Mouse (Mus musculus) E14TG2a.4 (cell line): ENCODE results near the gene Tbx21.

Source experiments
- H3K27me3 ChIP-seq: 2 replicates; pipeline ENCODE4 v1.6.1; 2014; ENCODE audit warnings: low read length, control low read depth; ENCODE audit not compliant: insufficient read depth
- H3K36me3 ChIP-seq: 2 replicates; pipeline ENCODE4 v1.6.1; 2014; ENCODE audit warnings: low read length, control low read depth; ENCODE audit not compliant: insufficient read depth
- H3K4me1 ChIP-seq: replicated peaks from 2 replicates; pipeline ENCODE4 v1.6.1; 2014; ENCODE audit warnings: low read depth, low read length, control low read depth
- H3K4me3 ChIP-seq: replicated peaks from 2 replicates; pipeline ENCODE4 v1.5.1; 2014; ENCODE audit warnings: mild to moderate bottlenecking, low read length
- H3K9me3 ChIP-seq: 2 replicates; pipeline ENCODE4 v1.6.1; 2014; ENCODE audit warnings: low read length, control low read depth
- CTCF ChIP-seq: conservative IDR thresholded peaks from 2 replicates; pipeline ENCODE4 v1.5.1; 2014; ENCODE audit warnings: low read length
- NANOG ChIP-seq: IDR thresholded peaks from 2 replicates; pipeline ENCODE4 v1.6.1; 2014; ENCODE audit warnings: borderline replicate concordance, low read length, mixed read lengths
- POU5F1 ChIP-seq: IDR thresholded peaks from 2 replicates; pipeline ENCODE4 v1.6.1; 2014; ENCODE audit warnings: low read length, borderline replicate concordance

The Tbx21 gene

DNA sequence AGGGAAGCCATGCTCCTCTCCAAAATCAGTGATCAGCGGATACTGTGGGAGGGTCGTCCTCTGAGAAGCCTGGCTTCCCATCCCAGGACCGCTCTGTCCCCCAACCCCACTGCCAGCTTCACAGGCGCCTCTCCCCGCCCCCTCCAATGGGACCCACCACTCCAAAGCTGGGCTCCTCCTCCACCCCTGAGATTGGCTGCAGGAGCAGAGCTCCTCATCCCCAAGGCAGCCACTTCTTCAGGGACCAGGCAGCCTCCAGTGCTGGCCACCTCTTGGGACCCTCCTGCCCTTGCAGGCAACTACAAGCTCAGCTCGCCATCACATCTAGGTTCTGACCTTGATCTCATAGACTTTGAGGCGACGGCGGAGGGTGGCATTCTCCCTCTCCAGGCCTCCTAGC, 33.9 kb upstream of the Tbx21 start:
- Histone ChIP-seq H3K36me3 (peaks cover 14% of the 10 kb centered on the region), H3K9me3 (no peaks in the 10 kb centered on the region), H3K4me3 (peak overlapping the region; percentile 89), H3K27me3 (peaks cover 56% of the 10 kb centered on the region), H3K4me1 (peaks cover 63% of the 10 kb centered on the region)
- TF ChIP-seq NANOG (no peak), CTCF (no peak), POU5F1 (no peak)

DNA sequence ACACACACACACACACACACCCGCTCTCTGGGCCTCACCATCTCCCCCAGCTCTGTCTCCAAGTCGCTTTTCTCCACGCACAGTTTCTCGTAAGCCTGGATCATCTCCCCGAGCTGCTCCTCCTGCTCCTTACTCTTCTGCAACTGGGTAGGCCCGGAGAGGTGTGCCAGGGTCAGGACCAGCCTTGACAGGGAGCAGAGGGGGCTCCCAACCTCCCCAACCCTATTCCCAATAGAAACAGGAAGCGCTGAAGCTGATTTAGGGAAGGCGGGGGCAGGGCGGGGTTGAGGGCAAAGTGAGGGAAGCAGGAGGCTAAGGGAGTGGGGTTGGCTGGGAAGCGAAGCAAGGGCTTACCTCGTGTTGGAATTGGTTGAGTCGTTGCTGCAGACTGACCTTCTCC, 33.5 kb upstream of the Tbx21 start:
- H3K4me1 ChIP-seq: peaks cover 67% of the 10 kb centered on the region
- H3K9me3 ChIP-seq: no peaks in the 10 kb centered on the region
- H3K36me3 ChIP-seq: peaks cover 10% of the 10 kb centered on the region
- H3K4me3 ChIP-seq: peak overlapping the region; percentile 89
- TF ChIP-seq CTCF: no peak
- TF ChIP-seq POU5F1: no peak
- no peak for TF ChIP-seq NANOG
- peaks cover 58% of the 10 kb centered on the region for H3K27me3 ChIP-seq

DNA sequence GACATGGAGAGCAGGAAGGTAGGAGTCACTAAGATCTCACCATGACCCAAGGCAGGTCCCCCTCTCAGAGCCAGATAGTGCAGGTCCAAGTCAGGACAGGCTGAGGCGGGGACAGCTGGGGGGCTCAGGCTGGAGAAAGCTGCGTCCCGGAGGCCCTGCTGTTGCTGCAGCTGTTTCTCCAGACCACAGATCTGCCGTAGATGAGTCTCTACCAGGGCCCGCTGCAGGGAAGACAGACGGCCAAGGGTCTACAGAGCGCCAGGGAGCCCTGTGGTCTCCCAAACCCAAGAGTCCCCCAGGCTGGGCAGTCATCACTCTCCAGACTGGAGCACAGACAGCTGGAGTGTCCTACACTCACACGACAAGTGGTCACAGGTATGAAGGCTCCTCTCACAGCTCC, 32.2 kb upstream of the Tbx21 start:
- TF ChIP-seq CTCF: no peak
- TF ChIP-seq POU5F1: no peak
- no peak for TF ChIP-seq NANOG
- H3K36me3 ChIP-seq: peaks cover 10% of the 10 kb centered on the region
- no peak overlapping the region for H3K4me3 ChIP-seq
- no peaks in the 10 kb centered on the region for H3K9me3 ChIP-seq
- peaks cover 53% of the 10 kb centered on the region for H3K27me3 ChIP-seq
- H3K4me1 ChIP-seq: peaks cover 73% of the 10 kb centered on the region

DNA sequence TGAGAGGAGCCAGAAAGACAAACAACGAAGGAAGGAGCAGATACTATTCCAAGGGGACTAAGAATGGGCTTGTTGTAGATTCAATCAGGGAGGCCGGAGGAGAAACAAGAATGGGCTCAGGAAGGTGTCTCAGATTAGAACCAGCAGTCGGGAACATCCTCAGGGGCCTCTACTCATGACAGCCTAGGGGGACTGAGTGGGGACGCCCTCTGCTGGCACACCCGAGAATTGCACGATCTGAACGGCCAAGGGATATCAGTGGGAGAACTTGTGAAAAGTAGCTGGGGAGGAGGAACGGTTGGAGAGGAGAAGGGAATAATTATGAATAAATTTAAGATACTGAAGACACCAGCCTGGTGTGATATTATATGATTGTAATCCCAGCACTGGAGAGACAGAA, 31.6 kb upstream of the Tbx21 start:
- H3K4me1 ChIP-seq: peaks cover 73% of the 10 kb centered on the region
- H3K27me3 ChIP-seq: peaks cover 51% of the 10 kb centered on the region
- H3K36me3 ChIP-seq: peaks cover 10% of the 10 kb centered on the region
- H3K4me3 ChIP-seq: peak overlapping the region; percentile 57; the same call in 1 of the 2 replicates
- no peak for TF ChIP-seq POU5F1
- TF ChIP-seq CTCF: peak; percentile 93
- TF ChIP-seq NANOG: no peak
- no peaks in the 10 kb centered on the region for H3K9me3 ChIP-seq

DNA sequence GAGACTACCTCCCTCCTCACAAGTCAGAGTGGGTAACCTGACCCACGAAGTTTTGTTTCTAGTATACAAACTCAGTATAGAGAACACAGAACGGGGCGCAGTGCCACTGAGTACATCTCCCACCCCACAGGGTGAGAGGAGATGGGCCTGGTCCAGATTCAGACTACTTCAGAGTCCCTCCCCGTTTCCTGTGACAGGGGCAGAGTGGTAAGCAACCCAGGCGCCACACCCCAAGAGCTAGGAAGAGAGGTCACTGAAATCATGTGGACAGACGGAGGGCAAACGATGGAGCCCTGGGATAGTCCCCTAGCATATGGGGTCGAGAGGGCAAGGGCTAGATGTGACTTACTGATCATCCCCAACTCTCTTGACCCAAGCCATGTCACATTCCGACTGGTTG, 30.8 kb upstream of the Tbx21 start:
- H3K9me3 ChIP-seq: no peaks in the 10 kb centered on the region
- H3K36me3 ChIP-seq: peaks cover 10% of the 10 kb centered on the region
- H3K27me3 ChIP-seq: peaks cover 59% of the 10 kb centered on the region
- H3K4me3 ChIP-seq: peak overlapping the region; percentile 57; the same call in 1 of the 2 replicates
- H3K4me1 ChIP-seq: peaks cover 79% of the 10 kb centered on the region
- TF ChIP-seq POU5F1 (no peak), CTCF (no peak), NANOG (no peak)

DNA sequence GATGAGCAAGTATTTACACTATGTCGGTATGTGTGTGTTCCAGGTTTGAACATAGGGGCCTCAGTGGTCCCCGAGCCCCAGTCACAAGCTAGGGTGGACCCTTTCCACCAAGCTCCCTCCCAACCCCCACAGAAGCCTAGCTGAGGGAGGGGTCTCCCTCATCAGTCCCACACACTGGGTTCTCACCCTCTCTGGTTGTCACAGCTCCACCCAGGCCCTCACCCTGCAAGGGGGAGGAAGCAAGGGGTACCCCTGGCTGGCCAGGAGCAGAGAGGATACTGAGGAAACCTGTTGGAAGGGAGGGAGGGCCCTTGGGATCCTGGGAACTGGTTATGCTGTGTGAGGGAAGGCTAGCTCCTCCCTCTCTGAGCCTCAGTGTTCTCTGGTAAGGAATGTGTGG, 30.2 kb upstream of the Tbx21 start:
- Histone ChIP-seq H3K4me3 (no peak overlapping the region), H3K9me3 (no peaks in the 10 kb centered on the region), H3K36me3 (peaks cover 10% of the 10 kb centered on the region), H3K4me1 (peaks cover 86% of the 10 kb centered on the region), H3K27me3 (peaks cover 64% of the 10 kb centered on the region)
- TF ChIP-seq CTCF (no peak), POU5F1 (no peak), NANOG (no peak)

DNA sequence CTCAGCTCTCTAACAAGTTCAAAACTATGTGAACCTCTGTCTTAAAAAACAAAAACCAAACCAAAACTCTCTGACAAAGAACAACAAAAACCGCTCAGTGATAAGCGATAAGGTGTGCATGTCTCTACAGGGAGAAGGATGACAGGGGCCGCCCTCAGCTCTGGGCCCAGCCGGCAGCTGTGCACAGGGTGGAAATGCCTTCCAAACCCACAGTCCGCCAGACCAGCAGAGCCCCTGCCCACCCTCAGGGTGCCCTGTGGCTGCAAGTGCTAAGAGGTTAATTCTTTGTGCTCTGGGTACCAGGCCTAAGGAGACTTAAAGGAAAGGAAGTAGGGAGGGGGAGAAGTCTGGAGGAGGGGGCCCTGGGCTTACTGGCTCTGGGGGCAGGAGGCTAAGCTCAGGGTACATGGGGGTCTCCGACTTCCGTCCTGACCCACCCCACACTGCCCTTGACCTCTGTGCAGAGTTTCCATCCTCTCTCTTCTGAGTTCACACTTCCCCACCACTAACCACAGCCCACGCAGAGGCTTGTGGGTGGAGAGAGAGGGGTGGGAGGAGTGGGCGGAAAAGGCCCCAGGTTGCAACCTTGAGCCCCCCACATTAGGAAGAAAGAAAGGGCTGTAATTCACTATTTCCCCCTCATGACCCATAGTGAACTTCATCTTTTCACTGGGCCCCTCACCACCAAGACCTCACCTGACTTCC, 28.2 kb upstream of the Tbx21 start:
- no peak for TF ChIP-seq POU5F1
- TF ChIP-seq CTCF: no peak
- TF ChIP-seq NANOG: no peak
- H3K4me1 ChIP-seq: peaks cover 77% of the 10 kb centered on the region
- peaks cover 10% of the 10 kb centered on the region for H3K36me3 ChIP-seq
- peaks cover 64% of the 10 kb centered on the region for H3K27me3 ChIP-seq
- no peaks in the 10 kb centered on the region for H3K9me3 ChIP-seq
- peak overlapping the region; percentile 32 for H3K4me3 ChIP-seq

DNA sequence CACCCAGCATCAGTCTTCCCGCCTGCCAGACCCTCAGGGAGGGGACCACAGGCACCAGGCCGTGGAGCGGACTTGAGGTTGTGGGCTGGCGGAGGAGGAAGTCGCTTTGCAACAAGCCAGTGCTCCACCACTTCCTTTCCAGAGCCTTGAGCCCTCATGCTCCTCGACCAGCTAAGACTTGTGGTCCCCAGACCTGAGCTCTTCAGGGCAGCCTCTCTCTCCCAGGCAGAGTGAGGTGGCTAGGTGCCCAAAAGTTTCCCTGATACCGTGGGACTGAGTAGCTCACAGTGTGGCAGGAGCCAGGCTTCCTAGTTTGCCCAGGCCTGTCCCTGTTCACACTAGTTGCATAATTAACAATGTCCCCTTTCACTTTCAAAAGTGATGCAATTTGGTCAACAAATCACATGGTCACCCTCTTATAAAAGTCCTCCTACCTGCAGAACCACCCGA, 27.1 kb upstream of the Tbx21 start:
- Histone ChIP-seq H3K9me3 (no peaks in the 10 kb centered on the region), H3K4me1 (peaks cover 77% of the 10 kb centered on the region), H3K27me3 (peaks cover 66% of the 10 kb centered on the region), H3K4me3 (peak overlapping the region; percentile 51), H3K36me3 (peaks cover 18% of the 10 kb centered on the region)
- TF ChIP-seq CTCF (no peak), NANOG (no peak), POU5F1 (no peak)

DNA sequence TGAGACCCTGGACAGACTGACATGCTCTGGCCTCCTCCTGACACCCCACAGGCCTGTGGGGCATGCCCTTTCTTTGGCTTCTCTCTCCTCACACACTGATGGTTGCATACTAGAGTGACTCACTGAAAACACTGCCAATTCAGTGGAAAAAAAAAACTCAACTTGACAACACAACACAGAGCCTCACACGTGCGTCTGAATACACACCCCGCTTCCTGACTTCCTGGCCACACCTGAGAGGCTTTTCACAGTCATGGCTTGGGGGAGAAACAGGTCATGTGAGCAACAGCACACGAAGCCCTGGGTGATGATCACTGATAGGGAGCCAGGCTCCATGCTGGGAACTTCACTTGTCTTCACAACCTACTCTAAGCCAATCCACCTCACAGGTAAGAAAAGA, 25.7 kb upstream of the Tbx21 start:
- peaks cover 72% of the 10 kb centered on the region for H3K27me3 ChIP-seq
- TF ChIP-seq NANOG (no peak), CTCF (no peak), POU5F1 (no peak)

More for the DNA sequence above, 25.7 kb upstream of the Tbx21 start:
- H3K9me3 ChIP-seq: no peaks in the 10 kb centered on the region
- H3K36me3 ChIP-seq: peaks cover 18% of the 10 kb centered on the region
- peaks cover 66% of the 10 kb centered on the region for H3K4me1 ChIP-seq
- no peak overlapping the region for H3K4me3 ChIP-seq
